Mouse (Mus musculus) kidney, adult 2 months (tissue): Measurements from ENCODE around the gene Cbx1. TPM values are rescaled to one million over a fixed set of nuclear protein-coding genes. Genes with fewer than 3 reads are reported as not detected.

Experiments
- DNase-seq: peaks from one replicate; pipeline ENCODE4 v3.0.0; 2021
- H3K27ac ChIP-seq: fragments of 200-500 bp; 2 replicates; pipeline ENCODE4 v1.5.1; 2012; ENCODE audit warnings: low read depth, low read length, control low read depth, inconsistent platforms; ENCODE audit not compliant: insufficient read depth
- H3K27me3 ChIP-seq: fragments of 200-500 bp; replicated peaks from 2 replicates; pipeline ENCODE4 v1.6.1; 2012; ENCODE audit warnings: mild to moderate bottlenecking, moderate library complexity, low read length, inconsistent platforms; ENCODE audit not compliant: control insufficient read depth, insufficient read depth
- H3K36me3 ChIP-seq: fragments of 200-500 bp; 2 replicates; pipeline ENCODE4 v1.6.1; 2012; ENCODE audit warnings: mild to moderate bottlenecking, moderate library complexity, low read length, inconsistent platforms; ENCODE audit not compliant: control insufficient read depth, insufficient read depth
- H3K4me1 ChIP-seq: fragments of 200-500 bp; 2 replicates; pipeline ENCODE4 v1.6.1; 2011; ENCODE audit warnings: low read length; ENCODE audit not compliant: control insufficient read depth, insufficient read depth
- H3K4me3 ChIP-seq: fragments of 200-500 bp; 2 replicates; pipeline ENCODE4 v1.5.1; 2011; ENCODE audit warnings: mild to moderate bottlenecking, low read depth, low read length, control low read depth; ENCODE audit not compliant: insufficient read depth
- CTCF ChIP-seq: fragments of 200-500 bp; conservative IDR thresholded peaks from 2 replicates; pipeline ENCODE4 v1.5.1; 2011; ENCODE audit warnings: low read depth, mild to moderate bottlenecking, control low read depth, low read length, moderate library complexity, mixed read lengths; ENCODE audit not compliant: insufficient read depth, insufficient read length
- POLR2A ChIP-seq: fragments of 200-500 bp; IDR thresholded peaks from one replicate; pipeline ENCODE4 v1.6.1; 2011; ENCODE audit warnings: low read depth, low read length, control low read depth
- WGBS: fragments of 180-500 bp; shearing (Covaris S2); methylation state at CpG from one replicate; pipeline ENCODE4 v1.1.7; 2018; 5-methylcytosine and 5-hydroxymethylcytosine counted together
- polyA plus RNA-seq: library from polyadenylated mRNA; depleted of rRNA; stranded (reverse); fragments of >200 nt; gene quantifications from 2 replicates; pipeline ENCODE4 v1.2.3, GENCODE M21; 2012

Gene Cbx1
- polyA plus RNA-seq, 1 experiment = 18.7 TPM

- no peak overlapping the region for H3K4me3 ChIP-seq
- peaks cover under 1% of the 10 kb centered on the region; the same call in 1 of the 2 replicates for H3K4me1 ChIP-seq
- TF ChIP-seq POLR2A = no peak
- no peak for TF ChIP-seq CTCF
- no peaks in the 10 kb centered on the region for H3K27me3 ChIP-seq
- H3K36me3 ChIP-seq = peaks cover 5% of the 10 kb centered on the region
- DNase-seq = no peak
- 85% methylated on average over 5 of the region's 5 CpGs for WGBS
- H3K27ac ChIP-seq = no peak overlapping the region
These were observed 28.1 kb downstream of the Cbx1 start for GRCm38 (mm10) chr11:96816979-96817378.

GRCm38 (mm10) chr11:96818128-96818710, 29.3 kb downstream of the Cbx1 start:
- H3K36me3 ChIP-seq = peaks cover 5% of the 10 kb centered on the region
- 76% methylated on average over 8 of the region's 8 CpGs for WGBS
- H3K27me3 ChIP-seq = no peaks in the 10 kb centered on the region
- H3K4me1 ChIP-seq = peaks cover 13% of the 10 kb centered on the region; the same call in 1 of the 2 replicates
- no peak for TF ChIP-seq CTCF
- TF ChIP-seq POLR2A = no peak
- DNase-seq = no peak
- no peak overlapping the region for H3K4me3 ChIP-seq
- H3K27ac ChIP-seq = no peak overlapping the region

GRCm38 (mm10) chr11:96821956-96822355, 33.0 kb downstream of the Cbx1 start:
- Histone ChIP-seq H3K4me1 (peaks cover 32% of the 10 kb centered on the region), H3K27me3 (no peaks in the 10 kb centered on the region), H3K27ac (no peak overlapping the region), H3K36me3 (peaks cover 3% of the 10 kb centered on the region; the same call in 1 of the 2 replicates), H3K4me3 (no peak overlapping the region)
- WGBS = 84% methylated on average over 10 of the region's 10 CpGs
- TF ChIP-seq POLR2A = no peak
- no peak for TF ChIP-seq CTCF
- no peak for DNase-seq

GRCm38 (mm10) chr11:96822675-96823470, 33.9 kb downstream of the Cbx1 start:
- peak; percentile 51 for DNase-seq
- 37% methylated on average over 4 of the region's 4 CpGs for WGBS
- Histone ChIP-seq H3K27me3 (no peaks in the 10 kb centered on the region), H3K4me3 (peak overlapping the region; percentile 54), H3K4me1 (peaks cover 37% of the 10 kb centered on the region), H3K27ac (peak overlapping the region; percentile 33; the same call in 1 of the 2 replicates), H3K36me3 (no peaks in the 10 kb centered on the region; the same call in 1 of the 2 replicates)
- no peak for TF ChIP-seq CTCF
- TF ChIP-seq POLR2A = no peak

GRCm38 (mm10) chr11:96823471-96823837, 34.5 kb downstream of the Cbx1 start:
- Histone ChIP-seq H3K27me3 (no peaks in the 10 kb centered on the region), H3K36me3 (no peaks in the 10 kb centered on the region; the same call in 1 of the 2 replicates), H3K4me3 (peak overlapping the region; percentile 54), H3K27ac (no peak overlapping the region), H3K4me1 (peaks cover 38% of the 10 kb centered on the region)
- WGBS = 14% methylated on average over 13 of the region's 13 CpGs
- TF ChIP-seq POLR2A = no peak
- DNase-seq = no peak

GRCm38 (mm10) chr11:96823880-96824782, 35.2 kb downstream of the Cbx1 start:
- H3K4me3 ChIP-seq = peak overlapping the region; percentile 54
- no peak for TF ChIP-seq CTCF
- no peak for TF ChIP-seq POLR2A
- peak overlapping the region; percentile 53 for H3K27ac ChIP-seq
- no peaks in the 10 kb centered on the region; the same call in 1 of the 2 replicates for H3K36me3 ChIP-seq
- no peaks in the 10 kb centered on the region for H3K27me3 ChIP-seq
- peaks cover 38% of the 10 kb centered on the region for H3K4me1 ChIP-seq
- peak; percentile 95 for DNase-seq
- under 1% methylated on average over 26 of the region's 26 CpGs for WGBS
